Mouse (Mus musculus) stomach, postnatal 0 days (tissue): ENCODE measurements at regions not wholly inside any gene's neighbourhood (a gene's known extent, or its start where the extent isn't known, plus 50 kb on each side); places are given as distances from the start of the nearest gene placed in this dataset. TPM values are rescaled to one million over a fixed set of nuclear protein-coding genes. Genes with fewer than 3 reads are reported as not detected.

Experiments used
- ATAC-seq: fragments of 200-750 bp; cut with Nextera tagmentation; 2 replicates; pipeline ENCODE4 v1.8.0; 2017; ENCODE audit not compliant: low FRiP score, low TSS enrichment
- DNase-seq: peaks from one replicate; pipeline ENCODE4 v3.0.0-alpha.2; 2016; ENCODE audit warnings: low spot score
- H3K27ac ChIP-seq: fragments of 300-500 bp; sonication (generic); replicated peaks from 2 replicates; pipeline ENCODE4 v1.5.1; 2014; ENCODE audit warnings: mild to moderate bottlenecking, control low read depth
- H3K27me3 ChIP-seq: fragments of 300-500 bp; sonication (generic); 2 replicates; pipeline ENCODE4 v1.6.1; 2014; ENCODE audit warnings: low read length; ENCODE audit not compliant: control insufficient read depth, insufficient read depth
- H3K36me3 ChIP-seq: fragments of 300-500 bp; sonication (generic); 2 replicates; pipeline ENCODE4 v1.6.1; 2014; ENCODE audit warnings: low read length, mixed read lengths; ENCODE audit not compliant: control insufficient read depth, insufficient read depth
- H3K4me1 ChIP-seq: fragments of 300-500 bp; sonication (generic); replicated peaks from 2 replicates; pipeline ENCODE4 v1.6.1; 2014; ENCODE audit warnings: antibody characterized with exemption; ENCODE audit not compliant: control insufficient read depth, insufficient read depth
- H3K4me2 ChIP-seq: fragments of 300-500 bp; sonication (generic); replicated peaks from 2 replicates; pipeline ENCODE4 v1.6.1; 2014; ENCODE audit warnings: low read depth, mild to moderate bottlenecking, control low read depth, moderate library complexity
- H3K4me3 ChIP-seq: fragments of 300-500 bp; sonication (generic); 2 replicates; pipeline ENCODE4 v1.5.1; 2014; ENCODE audit warnings: low read depth, low read length, control low read depth
- H3K9ac ChIP-seq: fragments of 300-500 bp; sonication (generic); 2 replicates; pipeline ENCODE4 v1.6.1; 2014; ENCODE audit warnings: mild to moderate bottlenecking, low read length, control low read depth, mixed read lengths
- H3K9me3 ChIP-seq: fragments of 300-500 bp; sonication (generic); 2 replicates; pipeline ENCODE4 v1.6.1; 2016; ENCODE audit warnings: low read length; ENCODE audit not compliant: control insufficient read depth
- CTCF ChIP-seq: IDR thresholded peaks from 2 replicates; pipeline ENCODE4 v1.5.1; 2016; ENCODE audit warnings: antibody characterized with exemption, low read depth, mild to moderate bottlenecking, moderate library complexity
- EP300 ChIP-seq: optimal IDR thresholded peaks from 2 replicates; pipeline ENCODE3; 2016; ENCODE audit warnings: antibody characterized with exemption
- WGBS: fragments of 180-500 bp; shearing (Covaris S2); extraction: QIAGEN DNeasy Blood & Tissue Kit; methylation state at CpG from one replicate; pipeline ENCODE4 v1.1.7; 2014; 5-methylcytosine and 5-hydroxymethylcytosine counted together
- microRNA-seq: library from miRNA; unstranded; fragments of <30 nt; microRNA quantifications from one replicate; pipeline ENCODE4, GENCODE M21; 2016

DNA sequence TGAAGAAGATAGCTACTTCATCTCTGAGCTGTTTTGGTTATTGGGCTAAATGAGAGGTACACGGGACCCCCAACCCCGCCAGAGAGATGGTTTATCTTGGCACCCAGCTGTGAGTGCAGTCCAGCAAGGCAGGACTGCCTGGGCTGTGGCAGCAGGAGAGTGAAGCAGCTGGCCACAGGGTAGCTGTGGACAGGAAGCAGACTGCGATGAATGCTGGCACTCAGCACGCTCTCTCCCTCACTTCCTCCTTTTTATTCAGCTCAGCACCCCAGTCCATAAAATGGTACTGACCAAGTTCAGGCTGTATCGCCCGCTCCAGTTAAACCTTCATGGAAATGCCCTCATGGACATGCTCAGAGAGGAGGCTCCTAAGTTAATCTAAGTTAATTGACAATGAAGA, 67.4 kb upstream of the Klf7 start:
- Histone ChIP-seq H3K36me3 (no peaks in the 10 kb centered on the region), H3K9ac (no peak overlapping the region), H3K27me3 (no peaks in the 10 kb centered on the region), H3K9me3 (no peaks in the 10 kb centered on the region), H3K4me2 (no peak overlapping the region), H3K4me3 (no peak overlapping the region), H3K4me1 (no peaks in the 10 kb centered on the region), H3K27ac (no peak overlapping the region)
- ATAC-seq (no peak), DNase-seq (no peak)
- TF ChIP-seq EP300 (no peak), CTCF (no peak)
- WGBS: 50% methylated on average over 6 of the region's 6 CpGs

DNA sequence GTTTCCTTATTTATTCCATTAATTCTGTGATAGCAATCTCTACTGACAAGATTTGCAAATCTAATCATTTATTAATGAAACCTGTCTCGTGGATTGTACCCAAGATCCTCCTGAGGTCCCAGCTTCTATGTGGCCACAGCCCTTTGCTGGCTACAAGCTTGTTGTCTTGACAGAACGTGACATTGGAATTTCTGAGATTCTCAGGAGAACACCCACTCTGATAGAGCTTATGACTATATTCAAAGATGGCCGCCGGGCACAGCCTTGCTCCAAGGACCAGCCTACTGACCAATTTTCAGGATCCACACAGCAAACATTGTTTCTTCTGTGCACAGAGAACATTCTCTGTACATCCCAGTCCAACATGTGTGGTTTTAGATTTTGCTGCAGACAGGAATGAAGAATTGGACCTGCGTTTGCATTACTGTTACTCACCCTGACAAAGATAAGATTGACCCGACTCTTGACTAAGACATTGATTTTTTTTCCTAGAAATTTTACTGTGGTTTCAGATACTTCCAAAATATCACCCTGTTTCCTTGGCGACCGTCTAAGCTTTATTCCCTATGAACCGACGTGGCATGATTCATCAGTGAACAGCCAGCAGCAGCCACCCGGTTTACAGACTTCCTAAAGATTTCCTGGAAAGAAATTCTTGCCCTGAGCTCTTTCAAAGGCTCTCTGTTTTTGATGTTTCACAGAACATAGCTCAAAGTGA, 65.9 kb upstream of the Klf7 start:
- Histone ChIP-seq H3K27ac (no peak overlapping the region), H3K4me2 (no peak overlapping the region), H3K4me3 (no peak overlapping the region), H3K36me3 (no peaks in the 10 kb centered on the region), H3K9me3 (no peaks in the 10 kb centered on the region), H3K4me1 (no peaks in the 10 kb centered on the region), H3K27me3 (no peaks in the 10 kb centered on the region), H3K9ac (no peak overlapping the region)
- WGBS: 66% methylated on average over 11 of the region's 11 CpGs
- DNase-seq (no peak), ATAC-seq (no peak)
- TF ChIP-seq CTCF: no peak
- no peak for TF ChIP-seq EP300

DNA sequence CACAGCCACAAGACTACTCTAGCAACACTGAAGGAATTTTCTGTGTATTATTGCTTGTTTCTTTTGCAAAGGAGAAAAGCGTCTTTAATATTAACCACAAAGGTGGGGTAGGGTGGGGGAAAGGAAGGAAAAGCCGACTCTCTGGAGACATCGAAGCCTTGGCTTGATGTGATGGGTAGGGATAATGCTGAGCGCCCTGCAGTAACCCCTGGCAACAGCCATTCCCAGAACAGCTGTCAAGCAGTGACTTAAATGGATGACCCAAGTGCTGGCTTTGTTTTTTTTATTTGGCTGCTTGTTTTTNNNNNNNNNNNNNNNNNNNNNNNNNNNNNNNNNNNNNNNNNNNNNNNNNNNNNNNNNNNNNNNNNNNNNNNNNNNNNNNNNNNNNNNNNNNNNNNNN, 51.6 kb upstream of the Klf7 start:
- H3K4me3 ChIP-seq: no peak overlapping the region
- H3K4me2 ChIP-seq: no peak overlapping the region
- no peaks in the 10 kb centered on the region for H3K9me3 ChIP-seq
- no peaks in the 10 kb centered on the region for H3K36me3 ChIP-seq
- no peak overlapping the region for H3K9ac ChIP-seq
- ATAC-seq (no peak), DNase-seq (no peak)
- 41% methylated on average over 4 of the region's 4 CpGs for WGBS
- no peaks in the 10 kb centered on the region for H3K4me1 ChIP-seq
- no peaks in the 10 kb centered on the region for H3K27me3 ChIP-seq
- no peak for TF ChIP-seq CTCF
- TF ChIP-seq EP300: no peak
- no peak overlapping the region for H3K27ac ChIP-seq

DNA sequence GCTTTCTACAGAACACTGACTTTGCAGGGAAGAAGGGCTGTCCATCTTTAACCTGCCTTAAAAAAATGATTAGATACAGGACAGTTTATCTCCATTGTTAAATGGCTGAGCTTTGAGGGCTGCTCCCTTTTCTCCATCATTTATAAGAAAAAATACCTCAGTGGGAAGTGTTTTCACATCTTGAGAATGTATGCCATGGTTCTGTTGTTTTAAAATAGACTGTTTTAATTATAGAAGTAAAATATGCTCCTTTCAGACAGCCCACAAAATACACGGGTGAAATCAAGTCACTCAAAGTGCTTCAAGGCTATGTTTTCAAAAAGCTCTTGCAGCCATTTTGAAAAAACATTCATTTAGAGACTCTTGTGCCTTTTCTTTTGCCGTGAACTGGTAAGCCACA, 50.0 kb upstream of the Klf7 start:
- Histone ChIP-seq H3K4me3 (no peak overlapping the region), H3K4me1 (no peaks in the 10 kb centered on the region), H3K36me3 (no peaks in the 10 kb centered on the region), H3K27me3 (no peaks in the 10 kb centered on the region), H3K9ac (no peak overlapping the region), H3K27ac (no peak overlapping the region), H3K4me2 (no peak overlapping the region), H3K9me3 (no peaks in the 10 kb centered on the region)
- WGBS: 65% methylated on average over 2 of the region's 2 CpGs
- DNase-seq: no peak
- TF ChIP-seq CTCF (no peak), EP300 (no peak)
- no peak for ATAC-seq

Small RNA genes in the stretch of these regions (microRNA-seq; reads per million reads assigned to microRNA genes)
- gene Gm25748: not detected
